Mouse (Mus musculus): ENCODE data around the gene Dmac2. TPM values are rescaled to one million over a fixed set of nuclear protein-coding genes. Genes with fewer than 3 reads are reported as not detected.
A peak's percentile ranks its signal among the peaks of the same experiment; 100 is the strongest.

Gene Dmac2
- total RNA-seq, 2 experiments from 2014 or later: 30.0 to 34.0 TPM

DNA sequence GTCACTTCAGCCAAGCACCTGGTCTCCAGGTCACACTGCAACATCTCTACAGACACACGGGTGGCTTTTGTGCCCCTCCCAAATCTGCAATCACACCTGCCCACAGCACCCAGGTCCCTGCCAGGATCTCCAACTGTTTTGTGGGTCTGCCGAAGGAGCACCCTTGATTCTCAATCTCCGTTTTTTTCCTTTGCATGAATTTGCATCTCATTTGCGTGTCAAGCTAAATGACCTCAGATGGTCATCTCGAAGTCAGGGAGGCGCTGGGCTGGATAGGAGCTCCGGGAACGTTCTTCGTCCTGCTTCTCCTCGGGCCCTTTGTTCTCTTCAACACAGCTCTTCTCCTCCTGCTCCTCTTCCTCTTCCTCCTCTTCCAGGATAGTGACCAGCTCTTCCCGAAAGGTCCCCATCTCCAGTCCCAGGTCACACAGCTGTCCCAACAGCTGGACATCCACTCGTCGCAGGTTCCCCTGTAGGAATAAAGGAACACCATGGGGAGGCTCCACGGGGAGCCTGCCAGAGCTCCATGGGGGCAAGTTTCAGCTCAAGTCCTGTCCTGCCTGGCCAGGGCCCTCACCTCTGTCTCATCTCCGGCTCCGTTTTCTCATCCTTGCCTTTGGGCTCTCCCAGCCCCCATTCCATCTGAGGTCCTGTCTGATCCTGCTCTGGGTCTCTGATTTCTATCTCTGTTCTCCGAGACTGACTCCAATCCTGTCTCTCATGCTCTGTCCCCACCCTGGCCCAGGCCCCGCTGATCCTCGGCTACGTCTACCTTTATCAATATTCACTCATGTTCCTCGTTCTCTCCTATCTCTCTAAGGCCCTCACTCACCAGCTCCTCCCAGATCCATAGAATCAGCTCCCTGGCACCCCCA, 4.1 kb upstream of the Dmac2 start:
- ATAC-seq (replicated peaks; ENCODE audit: poor library complexity): no peak

DNA sequence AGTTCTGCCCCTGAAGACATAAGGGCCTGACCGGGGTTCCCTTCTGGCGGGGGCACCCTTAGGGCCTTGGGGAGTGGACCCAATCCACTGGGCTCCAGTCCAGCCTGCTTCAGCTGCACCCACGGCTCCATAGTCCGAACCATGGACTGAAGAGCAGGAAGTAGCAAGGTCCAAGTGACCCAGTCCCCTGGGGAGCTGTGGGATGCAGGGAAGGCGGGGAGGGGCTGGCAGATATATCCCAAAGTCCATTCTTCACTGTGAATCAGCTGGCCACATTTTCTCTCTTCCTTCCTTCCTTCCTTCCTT, 3.6 kb upstream of the Dmac2 start, which contains the start of gene Erich4:
Gene Erich4, minus strand, starts transcription at position 187 of the 306 bp plus-strand sequence.
- ATAC-seq (replicated peaks; ENCODE audit: poor library complexity): no peak

DNA sequence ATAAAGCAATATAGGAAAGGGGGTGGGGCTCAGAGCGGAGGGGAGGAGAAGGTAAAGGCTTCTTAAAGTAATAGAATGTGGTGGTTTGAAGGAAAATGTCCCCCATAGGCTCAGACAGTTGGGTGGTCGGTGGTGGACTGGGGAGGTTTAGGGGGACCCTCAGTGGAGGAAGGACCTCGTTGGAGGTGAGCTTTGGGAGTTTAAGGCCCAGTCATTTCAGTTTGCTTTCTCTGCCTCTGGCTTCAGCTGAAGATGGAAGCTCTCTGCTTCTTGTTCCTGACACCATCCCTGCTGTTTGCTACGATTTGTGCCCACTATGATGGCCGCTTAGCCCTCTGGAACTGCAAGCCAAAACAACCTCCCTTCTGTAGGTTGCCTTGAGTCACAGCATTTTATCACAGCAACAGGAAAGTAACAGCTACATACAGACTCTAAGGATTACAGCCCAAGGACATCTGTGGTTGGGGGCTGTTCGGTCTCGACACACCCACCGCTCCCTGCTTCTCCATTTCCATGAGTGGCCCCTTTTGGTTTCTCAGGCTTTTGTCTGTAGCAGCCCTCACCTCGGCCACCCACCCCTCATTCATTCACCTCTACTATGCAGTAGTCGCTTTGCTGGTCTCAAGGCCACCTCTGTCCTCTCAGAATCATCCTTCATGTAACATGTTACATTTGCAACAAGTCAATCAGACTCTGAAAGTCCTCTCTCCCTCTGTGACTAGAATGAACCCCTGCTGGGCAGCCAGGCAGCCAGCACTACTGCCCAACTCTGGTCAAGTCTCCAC, 1.6 kb upstream of the Dmac2 start:
- no peak for ATAC-seq (replicated peaks; ENCODE audit: poor library complexity)

DNA sequence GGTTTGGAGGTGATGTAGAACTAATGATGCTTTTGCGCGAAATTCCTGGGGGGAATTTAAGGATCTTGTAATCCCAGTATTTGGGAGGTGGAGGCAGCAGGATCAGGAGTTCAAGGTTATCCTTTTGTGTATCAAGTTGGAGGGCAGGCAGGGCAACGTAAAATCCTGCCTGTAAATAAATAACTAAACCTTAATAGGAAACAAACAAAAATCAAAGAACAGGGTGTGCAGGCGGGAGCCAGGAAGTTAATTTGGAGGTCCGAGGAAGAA, 443 bp downstream of the Dmac2 start:
- ATAC-seq (replicated peaks; ENCODE audit: poor library complexity): no peak

DNA sequence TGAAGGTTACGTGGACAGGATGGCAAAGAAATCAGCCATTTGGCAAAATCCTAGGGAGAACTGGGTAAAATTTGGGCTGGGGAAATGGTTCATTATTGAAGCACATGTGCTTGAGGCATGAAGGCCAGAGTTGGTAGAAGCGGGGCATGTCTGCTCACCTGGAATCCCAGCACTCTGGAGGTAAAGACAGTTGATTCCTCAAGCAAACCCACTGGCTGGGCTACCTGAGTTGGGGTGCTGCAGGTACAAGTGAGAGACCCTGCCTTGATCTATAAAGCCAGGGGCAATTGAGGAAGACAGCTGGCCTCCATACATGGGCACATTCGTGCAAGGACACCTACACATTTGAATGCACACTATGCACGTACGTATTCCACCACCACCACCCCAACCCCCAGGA, 887 bp downstream of the Dmac2 start:
- ATAC-seq (replicated peaks; ENCODE audit: poor library complexity): no peak

DNA sequence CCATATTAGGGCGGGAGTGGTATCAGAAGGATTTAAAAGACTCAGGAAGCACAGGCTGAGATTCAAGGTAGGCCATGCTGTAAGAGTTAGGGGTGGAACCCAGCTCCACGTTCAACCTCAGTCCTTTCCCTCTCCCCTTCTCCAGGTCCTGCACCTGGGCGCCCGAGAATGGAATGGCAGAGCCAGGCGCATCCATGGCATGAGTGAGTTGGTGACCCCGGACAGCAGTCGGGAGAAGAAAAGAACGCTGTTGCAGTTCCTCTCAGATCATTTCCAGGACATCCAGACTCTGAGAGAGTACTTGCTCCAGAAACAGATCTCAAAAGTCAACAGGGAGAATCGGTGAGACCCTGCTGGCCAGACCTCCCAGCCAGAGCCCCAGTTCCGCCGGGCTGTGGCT, 1.5 kb downstream of the Dmac2 start:
- ATAC-seq (replicated peaks; ENCODE audit: poor library complexity): no peak

DNA sequence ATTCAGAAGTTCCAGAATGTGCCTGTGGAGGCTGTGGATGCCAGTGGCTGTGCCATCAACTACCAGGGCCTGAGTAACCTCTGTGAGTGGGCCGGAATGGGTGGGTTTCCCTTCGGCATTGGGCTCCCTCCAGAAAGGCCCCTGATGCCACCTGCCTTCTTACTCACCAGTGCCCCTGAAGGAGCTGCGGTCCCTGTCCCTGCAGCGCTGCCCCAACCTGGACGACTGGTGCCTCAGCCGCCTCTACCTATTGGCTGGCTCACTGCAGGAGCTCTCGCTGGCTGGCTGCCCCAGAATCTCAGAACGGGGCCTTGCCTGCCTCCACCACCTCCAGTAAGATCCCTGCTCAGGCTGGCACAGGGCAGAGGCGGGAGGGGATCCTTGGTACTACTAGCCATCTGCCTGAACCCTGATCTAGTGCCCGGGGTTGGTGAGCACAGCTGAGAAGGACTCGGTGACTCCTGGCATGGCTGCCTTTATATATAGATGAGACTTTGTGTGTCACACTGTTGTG, 4.7 kb downstream of the Dmac2 start:
- no peak for ATAC-seq (replicated peaks; ENCODE audit: poor library complexity)

DNA sequence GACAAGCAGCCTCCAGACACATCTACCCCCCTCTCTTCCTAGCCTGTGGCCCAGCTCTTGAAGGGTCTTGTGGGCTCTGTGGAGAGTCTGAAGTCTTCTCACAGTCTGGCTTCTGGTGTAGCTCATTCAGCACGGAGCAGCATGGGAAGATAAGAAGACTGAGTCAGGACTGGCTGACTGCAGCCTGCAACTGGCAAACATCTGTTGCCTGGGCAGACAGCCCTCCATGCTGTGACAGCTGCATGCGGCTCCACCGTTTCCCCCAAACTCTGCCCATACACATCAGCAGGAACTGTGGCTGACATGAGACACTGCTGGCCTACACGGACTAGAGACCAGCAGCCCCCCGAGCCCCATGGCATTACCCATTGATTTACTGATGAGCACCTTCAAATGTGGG, 5.6 kb downstream of the Dmac2 start:
- no peak for ATAC-seq (replicated peaks; ENCODE audit: poor library complexity)

DNA sequence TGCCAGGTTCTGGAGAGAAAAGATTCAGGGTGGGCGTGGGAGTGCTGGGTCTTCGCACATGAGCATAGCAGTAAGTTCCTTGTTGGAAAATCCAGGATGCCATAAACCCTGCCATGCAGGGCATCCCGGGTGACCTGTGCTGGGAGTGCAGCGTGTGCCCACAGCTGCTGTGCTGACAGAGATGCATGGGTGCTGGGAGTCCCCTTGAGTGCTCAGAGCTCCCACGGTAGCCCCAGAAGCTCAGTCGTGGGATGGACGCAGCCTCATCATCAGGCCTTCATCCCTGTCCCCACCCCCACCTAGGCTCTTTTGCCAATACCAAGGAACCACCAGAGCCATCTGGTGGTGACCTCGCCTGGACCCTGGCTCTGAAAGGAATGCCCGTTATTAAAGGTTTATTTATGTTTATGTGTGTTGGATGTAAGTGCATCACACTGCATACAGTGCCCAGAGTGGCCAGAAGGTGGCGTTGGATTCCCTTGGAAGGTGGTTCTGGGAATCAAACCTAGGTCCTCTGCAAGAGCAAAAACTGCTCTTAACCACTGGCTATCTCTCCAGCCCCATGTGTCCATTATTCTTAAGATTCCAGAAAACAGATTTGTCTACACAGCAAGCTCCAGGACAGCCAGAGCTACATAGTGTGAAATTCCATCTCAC, 6.5 kb downstream of the Dmac2 start:
- peak; percentile 54 for ATAC-seq (replicated peaks; ENCODE audit: poor library complexity)

DNA sequence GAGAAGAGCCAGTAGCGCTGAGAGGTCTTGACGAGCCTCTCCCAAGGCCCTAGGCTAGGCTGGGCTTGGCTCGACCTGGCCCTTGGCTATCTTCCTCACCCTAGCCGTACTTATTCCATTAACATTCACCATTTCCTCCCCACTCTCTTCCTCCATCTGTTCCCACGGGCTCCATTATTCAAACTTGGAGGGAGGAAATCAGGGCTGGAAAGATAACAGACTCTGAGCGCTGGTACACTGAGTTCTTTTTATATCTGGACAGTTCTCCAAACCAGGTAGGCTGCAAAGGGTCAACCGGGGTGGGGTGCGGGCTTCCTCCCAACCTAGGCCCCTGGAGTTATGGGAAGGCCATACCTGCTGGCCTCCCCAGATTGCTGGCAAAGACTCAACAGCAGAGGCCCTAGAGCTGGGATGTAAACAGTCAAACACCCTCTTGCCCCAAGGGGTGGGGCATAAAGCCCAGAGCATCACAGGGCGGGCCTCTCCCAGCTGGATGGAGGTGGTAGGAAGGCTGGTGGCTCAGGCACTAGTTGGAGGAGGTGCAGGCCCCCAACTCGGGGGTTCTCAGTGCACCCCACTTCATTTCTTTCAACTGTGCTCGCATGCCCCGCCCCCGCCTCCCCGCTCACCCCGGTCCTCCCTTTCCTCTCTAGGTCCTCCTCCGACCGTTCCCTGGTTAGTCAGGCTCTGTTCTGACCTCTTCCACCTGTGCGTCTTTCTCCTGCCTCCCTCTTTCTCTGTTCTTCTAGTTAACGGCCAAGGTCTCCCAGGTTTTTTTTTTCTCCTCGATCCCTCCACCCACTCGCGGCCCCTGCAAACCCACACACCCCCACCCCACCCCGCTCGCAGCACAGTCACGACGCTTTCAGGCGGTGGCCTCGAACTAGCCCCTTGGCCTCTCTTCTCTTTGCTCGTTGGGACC, 7.6 kb downstream of the Dmac2 start, which contains the start of gene B3gnt8:
Gene B3gnt8, plus strand, starts transcription at position 146 of the 922 bp plus-strand sequence.
- ATAC-seq (replicated peaks; ENCODE audit: poor library complexity): peak; percentile 40; the same call in 1 of the 2 replicates

DNA sequence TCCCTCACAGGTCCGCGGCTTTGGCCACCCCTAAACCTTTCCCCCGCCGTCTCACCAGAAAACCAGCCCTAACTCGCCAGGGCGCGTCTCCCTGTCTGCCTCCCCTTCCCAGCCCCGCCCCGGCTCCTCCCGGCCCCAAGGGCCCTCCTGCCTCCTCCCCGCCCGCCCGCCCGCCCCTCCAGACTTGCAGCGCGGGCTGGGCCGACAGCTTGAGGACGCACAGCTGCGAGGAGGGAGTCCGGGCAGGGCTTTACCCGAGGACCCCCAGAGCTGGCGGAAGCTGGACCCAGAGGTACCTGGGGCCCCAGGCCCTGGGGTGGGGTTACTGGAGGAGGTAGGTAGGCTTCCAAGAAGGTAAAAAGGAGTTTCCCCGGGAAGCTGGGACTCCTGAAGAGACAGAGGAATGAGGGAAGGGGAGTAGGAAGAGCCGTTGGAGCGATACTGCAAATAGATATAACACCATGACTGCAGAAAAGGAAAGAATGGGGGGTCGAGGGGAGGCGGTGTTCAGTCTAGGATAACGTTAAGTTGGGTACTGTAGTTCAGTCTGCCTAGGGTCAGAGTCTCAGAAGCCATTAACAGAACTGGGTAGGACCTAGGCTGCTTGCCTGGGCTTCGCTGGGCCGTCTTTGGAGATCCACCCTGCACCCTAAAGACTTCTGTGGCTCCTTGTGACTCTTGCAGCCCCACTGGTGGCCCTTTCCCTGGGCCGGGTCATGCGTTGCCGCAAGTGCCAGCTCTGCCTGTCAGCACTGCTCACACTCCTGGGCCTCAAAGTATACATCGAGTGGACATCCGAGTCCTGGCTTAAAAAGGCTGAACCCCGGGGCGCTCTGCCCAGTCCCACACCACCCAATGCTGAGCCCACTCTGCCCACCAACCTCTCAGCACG, 8.5 kb downstream of the Dmac2 start:
- peak; percentile 51 for ATAC-seq (replicated peaks; ENCODE audit: poor library complexity)

DNA sequence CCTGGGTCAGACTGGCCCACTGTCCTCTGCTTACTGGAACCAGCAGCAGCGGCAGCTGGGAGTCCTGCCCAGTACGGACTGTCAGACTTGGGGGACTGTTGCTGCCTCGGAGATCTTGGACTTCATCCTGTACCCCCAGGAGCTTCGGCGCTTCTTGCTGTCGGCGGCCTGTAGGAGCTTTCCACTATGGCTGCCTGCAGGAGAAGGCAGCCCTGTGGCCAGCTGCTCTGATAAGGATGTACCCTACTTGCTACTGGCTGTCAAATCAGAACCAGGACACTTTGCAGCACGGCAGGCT, 9.1 kb downstream of the Dmac2 start:
- ATAC-seq (replicated peaks; ENCODE audit: poor library complexity): no peak

DNA sequence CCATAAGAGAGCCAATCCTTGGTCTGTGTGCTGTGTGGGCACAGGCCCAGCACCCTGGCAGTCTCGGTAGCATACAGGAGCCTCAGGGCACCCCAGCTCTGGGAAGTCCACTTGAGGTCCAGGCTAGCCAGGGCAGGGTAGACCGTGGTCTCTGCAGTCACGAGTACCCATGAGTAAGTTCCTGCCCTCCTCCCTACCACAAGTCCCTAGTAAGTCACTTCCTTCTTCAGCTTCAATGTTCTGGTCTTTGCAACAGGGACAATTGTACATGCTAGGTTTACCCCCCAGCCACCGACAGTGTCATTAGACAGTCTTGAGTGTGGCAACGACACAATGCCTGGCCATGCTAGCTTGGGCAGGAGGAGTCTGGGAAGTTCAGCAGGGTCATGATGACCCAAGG, 13.5 kb downstream of the Dmac2 start:
- peak; percentile 85 for ATAC-seq (replicated peaks; ENCODE audit: poor library complexity)

DNA sequence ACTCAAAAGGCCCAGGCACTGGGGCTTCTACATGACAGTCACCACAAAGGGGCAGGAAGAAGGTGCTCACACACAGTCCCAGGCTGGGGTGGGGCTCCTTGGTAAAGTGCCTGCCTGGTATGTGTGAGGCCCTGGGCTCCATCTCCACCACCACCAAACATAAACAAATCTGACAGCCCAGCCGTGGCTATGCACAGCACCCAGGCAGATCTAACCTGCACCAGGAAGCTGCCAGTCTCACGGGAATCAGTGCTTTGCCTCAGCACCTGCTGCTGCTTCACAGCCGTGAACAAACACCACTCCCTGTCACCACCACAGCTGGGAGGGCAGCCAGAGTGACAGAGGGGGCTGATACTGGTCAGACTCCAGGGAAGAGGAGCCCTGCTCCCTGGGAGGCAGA, 17.2 kb downstream of the Dmac2 start:
- ATAC-seq (replicated peaks; ENCODE audit: poor library complexity): no peak

DNA sequence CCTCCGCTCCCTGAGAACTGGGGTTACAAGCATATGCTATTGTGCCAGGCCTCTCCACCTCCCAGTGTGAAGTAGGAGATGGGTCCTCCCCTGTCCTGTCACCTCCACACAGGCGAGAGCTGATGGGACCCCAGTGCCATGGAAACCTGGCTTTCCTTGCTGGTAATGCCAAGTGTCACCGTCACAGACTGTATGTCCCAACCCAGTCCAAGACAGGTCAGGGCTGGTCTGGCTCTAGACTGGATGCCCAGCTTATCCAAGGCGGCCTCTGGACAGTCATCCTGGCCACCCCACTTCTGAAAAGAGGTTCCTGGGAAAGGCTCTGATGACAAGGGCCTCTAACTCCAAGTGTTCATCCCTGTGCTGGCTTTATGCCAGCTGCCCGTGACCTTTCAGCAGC, 17.9 kb downstream of the Dmac2 start:
- ATAC-seq (replicated peaks; ENCODE audit: poor library complexity): no peak

DNA sequence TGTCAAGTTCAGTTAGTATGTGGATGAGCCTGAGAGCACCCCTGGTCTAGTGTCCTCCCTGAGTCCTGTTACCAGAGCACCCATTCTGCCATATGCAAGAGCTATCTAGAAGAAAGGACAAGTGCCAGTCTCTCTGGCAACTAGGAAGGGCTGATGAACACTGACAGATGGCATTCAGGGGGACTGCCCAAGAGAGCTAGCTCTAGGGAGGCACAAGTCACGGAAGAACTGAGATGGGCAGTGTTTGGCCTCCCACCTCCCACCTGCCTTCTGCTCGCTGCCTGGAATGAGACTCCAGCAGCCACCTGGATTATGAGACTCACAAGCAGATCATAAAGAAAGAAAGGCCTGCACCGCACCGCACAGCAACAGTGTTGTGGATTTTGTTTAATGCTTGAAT, 20.5 kb downstream of the Dmac2 start:
- ATAC-seq (replicated peaks; ENCODE audit: poor library complexity): no peak

DNA sequence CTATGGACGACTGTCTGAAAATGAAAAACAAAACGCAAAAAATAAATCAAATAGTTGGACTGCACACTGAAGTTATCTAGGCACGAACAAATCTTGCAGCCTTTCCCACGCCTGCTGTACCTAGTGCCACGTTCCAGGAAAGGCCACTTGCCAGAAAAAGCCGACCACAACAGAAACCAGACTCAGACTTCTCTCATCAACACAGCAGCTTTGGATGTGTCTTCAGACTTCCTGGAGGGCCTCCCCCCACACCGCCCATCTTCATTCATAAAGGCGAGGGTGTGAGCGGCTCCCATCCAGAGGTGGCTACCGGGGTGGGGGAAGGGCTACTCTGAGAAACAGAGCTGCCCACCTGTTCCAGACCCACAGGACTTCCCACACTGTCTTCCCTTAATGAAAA, 24.9 kb downstream of the Dmac2 start:
- 0 out of 2 replicates have a peak, but pooled peaks have one; percentile 17 for ATAC-seq (replicated peaks; ENCODE audit: poor library complexity)

DNA sequence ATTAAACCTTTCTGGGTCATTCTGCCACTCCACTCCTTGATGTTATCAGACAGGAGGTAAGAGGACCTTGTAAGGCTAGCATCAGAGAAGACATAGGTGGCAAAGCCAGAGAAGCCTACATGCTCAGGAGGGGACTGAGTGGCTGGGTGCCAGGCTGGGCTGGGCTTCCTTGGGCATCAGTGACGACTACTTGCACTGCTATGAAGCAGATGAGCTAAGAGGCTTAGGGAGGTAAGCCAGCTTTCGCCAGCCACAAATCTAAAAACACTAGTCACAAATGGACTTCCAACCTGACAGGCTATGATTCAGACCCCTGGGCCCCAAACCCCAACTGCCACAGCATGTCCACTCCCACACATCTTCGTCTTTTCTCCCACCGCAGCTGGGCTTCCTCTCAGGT, 25.4 kb downstream of the Dmac2 start:
- peak; percentile 48 for ATAC-seq (replicated peaks; ENCODE audit: poor library complexity)

DNA sequence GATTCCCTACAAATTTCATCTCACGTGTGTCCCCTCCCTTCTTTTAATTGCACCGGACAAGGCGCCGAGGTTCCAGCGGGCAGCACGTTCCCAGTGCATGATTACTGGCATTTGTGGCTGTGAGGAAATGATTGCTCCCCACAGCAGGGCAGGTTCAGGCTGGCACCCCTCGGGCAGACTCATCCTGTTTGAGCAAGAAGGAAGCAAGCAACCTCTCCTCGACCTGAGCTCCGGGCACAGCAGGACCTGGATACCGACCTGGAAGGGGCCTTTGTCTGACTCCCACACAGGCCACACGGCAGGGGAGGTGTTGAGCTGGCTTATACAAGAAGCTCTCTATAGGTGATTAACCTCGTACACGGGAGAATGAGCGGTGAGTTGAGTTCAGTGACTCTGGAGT, 25.9 kb downstream of the Dmac2 start:
- ATAC-seq (replicated peaks; ENCODE audit: poor library complexity): peak; percentile 36

All from megakaryocyte progenitor cell, adult 5-6 weeks (primary cell).